Mouse (Mus musculus): ENCODE results near the gene Mecom.

DNA sequence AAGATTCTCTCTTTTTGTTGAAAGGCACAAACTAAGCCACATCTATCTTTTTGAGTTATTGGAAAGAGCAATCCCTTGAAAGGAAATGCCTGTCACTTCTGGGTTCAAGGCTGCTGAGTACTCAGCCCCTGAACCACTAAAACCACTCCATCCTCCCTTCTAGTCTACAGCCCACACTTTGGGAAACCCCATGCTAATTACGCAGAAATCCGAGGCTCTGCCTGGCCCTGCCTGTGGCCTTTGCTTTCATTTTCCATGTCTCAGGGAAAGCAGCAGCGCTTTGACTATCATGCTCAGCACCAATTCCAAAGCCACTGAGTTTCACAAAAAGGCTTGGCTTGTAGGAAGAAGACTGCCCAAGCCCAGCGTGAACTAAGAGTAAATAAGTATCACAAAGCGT is 70.8 kb downstream of the Mecom start:
- no peak for TF ChIP-seq CTCF (IDR thresholded peaks at IDR 0.05; ENCODE audit: low read depth, low read length)
- no peak for TF ChIP-seq POLR2A (IDR thresholded peaks at IDR 0.05; ENCODE audit: borderline replicate concordance, low read depth, low read length)
